Mouse (Mus musculus) heart, postnatal 4 days (tissue): Measurements from ENCODE around the gene Wnt7b. TPM values are rescaled to one million over a fixed set of nuclear protein-coding genes. Genes with fewer than 3 reads are reported as not detected.

Experiments used
- DNase-seq: peaks from one replicate; pipeline ENCODE4 v3.0.0; 2021
- total RNA-seq, 2 experiments: library from RNA; stranded (reverse); gene quantifications; 2 replicates each; pipeline ENCODE4 v1.2.3; 2021

The Wnt7b gene
- total RNA-seq, 2 experiments from 2014 or later = 0.21 to 0.27 TPM

DNA sequence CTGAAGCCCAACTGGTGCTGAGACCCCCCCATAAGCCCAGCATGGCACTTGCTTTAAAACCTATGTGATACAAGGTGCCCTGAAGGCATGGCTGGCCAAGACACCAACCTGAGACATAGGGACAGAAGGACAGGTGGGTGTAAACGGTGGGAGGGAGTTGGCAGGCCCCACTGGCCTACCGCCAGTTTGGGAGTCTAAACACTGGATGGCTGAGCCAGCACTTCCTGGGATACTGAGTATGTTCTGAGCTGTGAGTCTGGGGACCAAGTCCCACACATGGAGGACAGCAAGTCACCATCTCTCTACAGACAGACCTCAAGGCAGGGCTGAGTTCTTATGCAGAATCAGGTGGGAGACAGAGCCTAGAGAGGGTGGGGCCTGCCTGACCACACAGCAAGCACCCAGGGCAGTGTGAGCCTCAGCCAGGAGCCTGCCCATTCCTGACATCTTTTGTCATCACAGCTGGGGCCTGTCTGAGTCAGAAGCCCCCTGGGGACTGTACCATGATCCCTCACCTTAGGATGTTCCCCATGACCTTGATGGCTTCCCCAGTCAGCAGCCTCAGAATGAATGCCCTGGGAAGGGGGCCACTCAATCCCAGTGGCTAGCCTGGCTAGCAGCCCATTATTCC, 13.0 kb downstream of the Wnt7b start:
- DNase-seq = no peak

DNA sequence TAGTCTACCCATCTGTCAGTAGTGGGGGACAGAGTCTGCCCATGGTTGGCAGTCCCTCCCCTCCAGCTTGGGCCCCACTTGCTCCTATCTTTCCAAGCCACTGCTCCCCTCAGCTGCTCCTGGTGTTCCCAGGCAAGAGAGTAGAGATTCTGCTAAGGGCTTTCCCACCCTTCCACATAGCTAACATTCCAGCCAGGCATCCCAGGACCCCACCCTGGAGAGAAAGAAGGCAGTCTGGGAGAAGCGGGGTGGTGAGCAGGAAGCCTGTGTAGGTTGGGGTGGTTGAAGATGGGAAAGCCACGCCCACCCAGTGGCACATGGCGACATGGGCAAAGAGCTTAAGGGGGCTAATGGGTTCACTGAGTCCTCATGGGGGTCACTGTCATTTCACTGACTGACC, 13.9 kb downstream of the Wnt7b start:
- no peak for DNase-seq

DNA sequence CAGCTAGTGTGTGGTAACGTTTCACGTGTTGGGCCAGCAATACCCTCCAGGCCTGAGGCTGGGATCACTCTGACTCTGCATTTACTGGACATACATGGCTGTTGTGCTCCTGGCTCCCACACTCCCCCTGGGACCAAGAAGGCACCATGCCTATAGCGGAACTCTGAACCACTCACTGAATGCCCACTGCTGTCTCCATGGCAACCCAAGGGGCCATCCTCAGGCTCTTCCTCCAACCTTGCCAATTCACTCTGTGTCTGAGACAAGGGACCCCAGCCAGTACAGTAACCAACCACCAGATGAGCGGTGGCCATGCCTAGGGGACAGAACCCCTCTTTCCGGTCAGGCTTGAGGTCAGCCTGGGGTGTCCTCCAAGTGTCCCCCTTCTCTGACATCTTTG, 17.3 kb downstream of the Wnt7b start:
- no peak for DNase-seq

DNA sequence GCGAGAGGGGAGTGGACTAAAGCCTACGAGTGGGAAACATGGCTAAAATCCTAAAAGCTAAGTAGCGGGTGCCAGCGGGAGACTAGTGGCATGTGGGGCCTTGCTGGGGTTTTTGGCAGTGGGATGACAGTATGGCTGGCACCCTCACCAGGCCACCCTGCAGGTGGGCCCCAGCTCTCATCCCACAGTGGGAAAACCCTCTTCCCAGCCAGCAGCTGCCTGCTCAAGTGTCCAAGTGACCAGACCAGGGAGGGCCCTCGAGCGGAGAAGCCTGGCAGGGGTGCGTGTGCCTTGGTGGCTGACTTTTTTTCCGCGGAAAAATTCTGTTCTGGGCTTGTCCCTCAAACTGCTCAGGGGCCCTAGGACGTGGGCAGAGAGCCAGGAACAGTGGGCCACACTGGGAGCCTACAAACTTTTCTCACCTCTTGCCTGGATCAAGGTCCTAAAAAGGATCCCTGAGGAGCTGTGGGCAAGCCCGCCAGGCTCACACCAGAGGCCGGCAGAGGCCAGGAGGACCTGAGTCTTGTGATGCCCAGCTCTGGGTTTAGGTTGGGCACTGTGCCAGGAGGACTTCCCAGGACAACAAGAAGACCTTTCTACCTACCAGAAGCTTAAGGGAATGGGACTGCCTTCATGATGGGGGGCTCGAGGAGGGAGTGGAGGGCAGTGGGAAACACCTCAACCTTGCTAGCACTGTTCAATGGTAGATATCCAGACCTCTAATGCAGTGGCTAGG, 18.1 kb downstream of the Wnt7b start:
- no peak for DNase-seq

DNA sequence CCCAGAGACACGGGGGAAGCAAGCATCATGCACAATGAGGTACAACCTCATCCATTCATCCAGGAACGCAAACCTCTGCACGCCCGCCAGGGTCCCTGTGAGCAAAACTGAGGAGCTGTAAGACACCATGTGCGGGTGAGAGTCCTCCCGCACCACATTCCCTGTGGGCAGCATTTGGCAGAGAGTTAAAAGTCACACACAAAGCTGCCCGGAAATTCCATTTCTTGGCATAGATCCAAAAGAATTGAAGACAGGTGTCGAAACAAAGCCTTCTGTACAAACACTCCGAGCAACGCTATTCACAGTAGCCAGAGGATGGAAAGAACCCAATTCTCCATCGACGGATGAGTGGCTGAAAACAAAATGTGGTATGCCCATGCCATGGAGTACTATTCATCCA, 20.3 kb downstream of the Wnt7b start:
- no peak for DNase-seq

DNA sequence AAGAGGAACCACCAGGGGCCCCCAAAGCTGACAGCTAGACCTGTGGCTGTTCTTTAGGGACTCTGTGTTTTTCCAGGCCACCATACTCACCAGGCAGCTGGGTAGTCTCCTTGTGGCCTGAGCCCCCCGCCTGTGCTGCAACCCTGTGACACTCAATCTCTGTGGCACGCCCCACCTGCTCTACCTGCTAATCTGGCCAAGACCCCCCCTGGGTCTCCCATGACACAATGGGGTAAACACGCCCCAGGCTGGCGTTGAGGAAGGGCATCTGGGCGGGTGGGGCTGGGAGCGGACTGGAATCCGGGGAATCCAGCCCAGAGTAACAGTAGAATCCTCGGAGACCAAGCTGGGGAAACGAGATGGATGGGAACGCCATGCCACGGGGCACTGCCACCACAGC, 21.4 kb downstream of the Wnt7b start:
- DNase-seq = no peak

DNA sequence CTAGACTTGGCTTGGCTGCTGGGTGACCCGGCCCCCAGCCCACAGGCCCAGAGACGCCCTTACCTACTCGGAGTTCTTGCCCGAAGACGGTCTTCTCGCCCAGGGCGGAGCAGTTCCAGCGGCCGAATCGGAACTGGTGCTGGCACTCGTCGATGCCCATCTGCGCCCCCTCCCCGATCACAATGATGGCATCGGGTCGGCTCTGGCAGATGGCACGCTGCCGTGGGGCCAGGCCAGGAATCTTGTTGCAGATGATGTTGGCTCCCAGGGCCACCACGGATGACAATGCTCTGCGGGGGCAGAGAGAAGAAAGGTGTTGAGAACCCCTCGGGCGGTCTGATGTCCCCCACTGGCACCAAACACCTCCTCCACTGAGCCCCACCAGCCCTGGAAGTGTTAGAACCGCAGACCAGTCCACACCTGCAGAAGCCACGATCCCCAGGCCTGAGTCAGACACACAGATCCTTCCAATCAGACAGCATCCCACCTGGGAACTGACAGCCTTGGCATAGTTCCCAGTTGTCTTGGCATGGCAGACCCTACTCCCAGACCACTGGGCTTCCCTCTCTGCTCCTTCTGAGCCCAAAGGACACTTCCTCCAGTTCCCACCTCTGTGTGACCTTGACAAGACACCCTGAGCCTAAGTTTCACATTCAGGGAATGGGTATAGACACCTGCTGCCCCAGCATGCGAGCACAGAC, 23.3 kb downstream of the Wnt7b start:
- DNase-seq = no peak

DNA sequence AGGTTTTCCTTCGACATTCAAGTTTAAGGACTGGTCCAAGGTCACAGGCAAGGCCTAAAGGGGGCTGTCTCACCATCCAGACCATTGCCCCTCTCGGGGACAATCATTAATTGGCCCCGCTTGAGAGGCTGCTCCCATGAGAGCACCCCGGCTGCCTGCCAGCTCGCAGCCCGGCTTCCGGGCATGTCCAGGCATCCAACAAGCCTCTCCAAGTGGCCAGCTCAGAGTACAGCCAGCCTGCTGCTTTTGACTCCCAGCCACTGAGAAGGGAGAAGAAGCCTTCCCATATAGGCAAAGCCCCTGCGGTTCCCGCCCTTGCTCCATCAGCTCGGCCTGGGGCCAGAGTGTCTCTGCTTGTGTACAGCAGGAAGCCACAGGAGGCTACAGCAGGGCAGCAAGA, 26.5 kb downstream of the Wnt7b start:
- DNase-seq = peak; percentile 22

DNA sequence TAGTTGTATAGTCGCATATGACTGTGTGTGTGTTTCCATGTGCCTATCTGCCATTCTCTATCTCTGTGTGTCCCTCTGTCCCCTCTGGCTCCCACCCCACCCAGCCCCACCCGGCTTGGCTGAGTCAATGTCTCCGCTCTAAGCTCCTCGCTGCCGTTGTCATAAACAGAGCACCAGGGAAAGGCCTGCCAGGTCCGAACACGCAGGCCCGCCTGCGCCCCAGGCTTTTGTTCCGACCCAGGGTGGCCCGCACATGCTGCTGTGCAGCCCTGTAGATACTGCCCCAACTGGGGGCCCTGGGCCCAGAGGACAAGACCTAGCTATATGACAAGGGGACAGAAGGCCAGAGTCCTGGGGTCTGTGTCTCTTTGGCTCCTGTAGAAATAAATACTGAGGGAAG, 28.9 kb downstream of the Wnt7b start:
- DNase-seq = no peak

DNA sequence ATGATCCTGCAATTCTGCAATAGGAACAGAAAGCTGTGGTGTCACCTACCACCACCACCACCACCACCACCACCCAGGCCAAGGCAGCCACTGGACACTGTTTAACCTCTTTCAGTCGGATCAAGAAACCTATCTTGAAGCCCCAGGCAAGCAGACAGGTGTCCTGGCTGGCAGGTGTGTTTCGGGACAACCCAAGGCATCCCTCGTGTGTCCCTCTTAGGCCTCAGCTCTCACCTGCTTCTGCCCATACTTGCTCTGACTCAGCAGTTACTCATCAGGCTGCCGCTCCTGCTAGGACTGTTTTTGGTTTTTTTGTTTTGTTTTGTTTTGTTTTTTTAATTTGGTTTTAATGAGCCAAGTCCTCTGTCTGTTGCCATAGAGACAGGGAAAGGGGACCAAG, 35.8 kb downstream of the Wnt7b start:
- no peak for DNase-seq

DNA sequence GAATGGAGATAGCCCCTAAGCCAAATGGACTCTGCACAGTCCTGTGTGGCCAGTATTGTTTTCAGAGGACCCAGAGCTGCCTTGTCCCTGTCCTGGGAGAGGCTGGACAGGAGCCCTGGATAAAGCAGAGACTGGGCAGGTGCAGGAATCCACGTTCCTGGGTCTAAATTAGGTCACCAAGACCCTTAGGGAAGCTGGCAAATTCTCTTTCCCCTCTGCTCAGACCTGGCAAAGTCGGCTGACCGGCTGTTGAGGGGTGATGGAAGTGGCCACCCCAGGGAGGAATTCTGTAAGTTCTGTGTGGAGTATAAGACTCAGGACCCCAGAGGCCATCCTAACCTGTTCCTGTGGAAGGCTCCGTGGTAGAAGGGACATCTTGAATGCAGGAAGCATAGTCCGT, 36.9 kb downstream of the Wnt7b start:
- no peak for DNase-seq

DNA sequence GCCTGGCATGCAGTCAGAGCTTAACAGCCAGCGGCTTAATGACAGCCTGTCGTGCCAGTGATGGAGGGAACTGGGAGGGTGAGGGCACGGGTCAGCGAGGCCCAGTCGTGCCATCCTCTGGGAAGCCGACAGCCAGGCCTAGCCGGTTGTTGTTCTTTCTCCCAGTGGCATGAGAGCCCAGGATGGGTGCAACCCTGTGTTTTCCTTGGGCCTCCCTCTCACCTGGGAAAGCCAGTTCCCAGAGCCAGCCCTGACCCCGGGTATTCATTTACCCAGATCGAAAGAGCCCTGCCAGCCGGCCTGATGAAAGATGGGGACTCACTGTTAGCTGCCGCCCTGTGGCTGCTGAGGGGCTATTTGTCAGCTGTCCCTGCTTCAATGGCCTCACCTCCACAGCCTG, 44.1 kb downstream of the Wnt7b start:
- no peak for DNase-seq

DNA sequence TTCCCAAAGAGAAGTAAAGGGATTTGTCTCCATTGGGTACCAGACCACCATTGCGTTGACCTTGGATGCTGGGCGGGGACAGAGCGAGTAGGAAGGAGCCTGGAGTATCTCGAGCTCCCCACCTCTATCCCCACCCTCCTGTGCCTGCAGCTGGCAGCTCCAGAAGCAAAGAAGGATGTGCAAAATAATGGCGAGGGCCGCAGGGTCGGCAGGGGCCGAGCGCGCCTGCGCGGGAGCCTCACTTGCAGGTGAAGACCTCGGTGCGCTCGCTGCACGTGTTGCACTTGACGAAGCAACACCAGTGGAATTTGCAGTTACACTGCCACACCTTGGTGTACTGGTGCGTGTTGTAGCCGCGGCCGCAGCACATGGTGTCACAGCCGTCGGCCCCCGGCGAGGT, 45.1 kb downstream of the Wnt7b start:
- DNase-seq = no peak

DNA sequence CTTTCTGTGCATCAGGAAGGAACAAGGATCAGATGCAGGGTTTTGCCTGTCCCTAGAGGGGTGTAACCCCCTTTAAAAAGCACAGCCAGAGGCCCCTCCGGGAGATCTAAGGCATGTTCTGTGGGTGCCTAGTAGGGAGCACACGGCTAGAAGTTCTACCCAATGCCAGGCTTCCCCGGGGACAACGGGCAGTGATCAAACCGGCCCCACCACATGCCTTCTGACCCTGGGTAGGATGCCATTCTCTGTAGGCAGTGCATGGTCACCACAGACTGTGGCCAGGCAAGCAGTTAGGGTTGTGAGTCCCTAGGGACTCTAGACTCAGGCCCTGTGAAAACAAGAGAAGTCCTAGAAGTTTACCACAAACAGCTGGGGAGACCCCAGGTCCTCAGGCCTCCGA, 47.6 kb downstream of the Wnt7b start:
- no peak for DNase-seq

DNA sequence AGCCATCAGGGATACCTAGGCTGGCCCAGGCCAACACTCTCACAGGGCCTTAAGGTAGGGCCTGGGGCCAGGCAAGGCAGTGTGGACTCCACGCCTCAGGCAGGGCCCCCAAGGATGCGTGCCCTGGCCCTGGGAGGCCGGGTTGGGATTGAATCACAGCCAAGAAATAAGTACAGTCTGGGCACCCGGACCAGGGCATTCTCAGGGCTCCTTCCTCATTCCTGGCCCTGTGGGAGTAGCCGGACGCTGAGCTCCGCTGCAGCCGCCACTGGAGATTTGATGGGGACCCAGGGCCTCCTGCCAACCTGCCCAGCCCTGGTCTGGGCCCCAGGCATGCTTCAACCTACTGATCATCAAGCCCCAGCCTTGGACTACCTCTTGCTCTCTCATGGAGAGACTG, 48.1 kb downstream of the Wnt7b start:
- DNase-seq = no peak

DNA sequence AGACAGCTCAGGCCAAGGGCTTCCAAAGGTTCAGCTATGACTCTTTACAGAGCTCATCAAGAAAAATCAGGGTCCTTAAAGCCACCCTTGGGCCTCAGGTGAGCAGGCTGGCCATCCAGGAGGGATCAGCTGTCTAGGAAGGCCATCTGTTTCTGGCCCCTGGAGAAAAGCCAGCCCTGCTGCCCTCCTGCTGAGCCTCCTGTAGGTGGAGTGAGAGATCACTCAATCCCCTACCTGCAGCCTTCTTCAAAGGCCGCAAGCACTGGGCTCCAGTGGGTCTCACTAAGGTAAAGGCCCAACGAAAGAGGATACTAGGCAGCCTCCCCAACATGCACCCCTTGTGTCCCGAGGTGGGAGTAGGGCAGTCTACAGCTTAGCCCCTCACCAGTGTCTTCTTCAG, 50.2 kb downstream of the Wnt7b start:
- no peak for DNase-seq

DNA sequence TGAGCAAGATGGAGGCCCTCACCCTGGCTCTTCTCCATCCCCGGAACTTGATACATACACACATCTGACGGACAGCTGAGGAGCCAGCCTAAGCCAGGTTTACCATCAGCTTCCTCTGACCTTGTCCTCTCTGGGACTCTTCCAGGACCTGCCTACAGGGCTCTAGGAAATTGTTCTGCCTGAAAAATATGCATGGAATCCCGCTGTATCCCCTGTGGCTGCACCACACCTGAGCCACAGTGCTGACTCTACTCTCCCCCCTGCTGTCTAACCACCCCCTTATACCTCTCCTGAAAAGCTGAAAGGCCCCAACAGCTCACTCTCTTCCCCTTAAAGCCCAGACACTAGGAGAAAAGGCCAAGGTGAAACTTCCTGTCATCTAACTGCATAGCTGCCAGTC, 52.4 kb downstream of the Wnt7b start:
- no peak for DNase-seq

DNA sequence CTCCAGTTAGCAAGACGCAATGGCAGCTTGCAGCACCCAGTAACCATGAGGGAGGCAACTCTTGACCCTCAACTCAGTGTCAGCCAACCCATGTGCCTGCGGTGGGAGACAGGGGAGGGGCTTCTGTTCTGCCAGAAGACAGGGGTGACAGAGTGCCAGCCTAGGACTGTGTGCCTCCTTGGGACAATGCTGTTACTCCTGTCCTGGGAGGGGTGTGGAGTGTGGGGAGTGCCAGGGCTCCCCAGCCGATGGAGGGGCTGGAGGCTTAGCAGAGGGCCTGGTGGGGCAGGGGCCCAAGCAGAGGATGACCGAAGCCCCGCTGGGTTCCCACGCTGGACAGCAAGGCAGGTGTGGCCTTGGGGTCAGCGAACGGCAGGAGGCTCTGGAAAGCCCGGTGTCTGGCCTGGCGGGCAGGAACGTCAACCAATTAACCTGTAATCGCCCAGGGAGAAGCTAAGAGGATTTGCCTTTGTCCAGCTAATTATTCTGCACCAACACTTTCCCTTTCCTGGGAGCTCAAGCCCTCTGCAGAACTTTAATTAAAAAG, 57.8 kb downstream of the Wnt7b start:
- DNase-seq = no peak

DNA sequence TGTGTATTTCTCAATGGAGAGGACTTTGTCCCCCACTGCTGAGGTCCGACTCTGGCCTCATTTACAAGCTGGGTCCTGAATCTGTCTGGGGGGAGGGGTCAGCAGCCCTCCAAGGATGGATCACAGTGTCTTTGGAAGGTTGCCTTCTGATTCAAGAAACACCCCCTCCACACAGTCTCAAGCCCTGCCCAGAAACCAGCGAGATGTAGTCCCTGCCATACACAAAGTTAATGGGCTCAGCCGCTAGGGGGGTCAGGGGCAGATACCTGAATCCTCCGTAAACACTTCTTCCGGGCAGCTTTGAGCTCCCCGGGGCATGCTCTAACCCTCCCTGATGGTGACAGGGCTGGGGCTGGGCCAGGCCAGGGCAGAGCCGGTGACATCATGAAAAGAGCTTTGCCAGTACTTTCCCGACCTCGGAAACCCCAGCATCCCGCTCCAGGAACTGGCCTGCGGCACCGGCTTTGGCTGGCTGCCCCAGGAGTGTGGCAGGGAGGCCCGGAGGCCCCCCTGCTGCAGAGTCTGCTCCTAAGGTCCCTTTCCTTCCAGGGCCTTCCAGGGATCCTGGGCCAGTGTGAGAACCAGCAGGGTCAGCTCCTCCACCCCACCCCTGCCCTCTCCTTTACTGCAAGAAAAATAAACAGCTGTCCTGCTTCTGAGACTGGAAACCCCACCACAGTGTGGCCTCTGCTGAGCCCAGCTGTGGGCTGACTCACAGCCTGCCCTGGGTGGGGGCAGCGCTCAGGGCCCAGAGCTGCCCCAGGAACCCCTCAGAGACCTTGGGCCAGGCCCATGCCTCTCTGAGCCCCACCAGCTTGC, 58.9 kb downstream of the Wnt7b start:
- peak; percentile 80 for DNase-seq

DNA sequence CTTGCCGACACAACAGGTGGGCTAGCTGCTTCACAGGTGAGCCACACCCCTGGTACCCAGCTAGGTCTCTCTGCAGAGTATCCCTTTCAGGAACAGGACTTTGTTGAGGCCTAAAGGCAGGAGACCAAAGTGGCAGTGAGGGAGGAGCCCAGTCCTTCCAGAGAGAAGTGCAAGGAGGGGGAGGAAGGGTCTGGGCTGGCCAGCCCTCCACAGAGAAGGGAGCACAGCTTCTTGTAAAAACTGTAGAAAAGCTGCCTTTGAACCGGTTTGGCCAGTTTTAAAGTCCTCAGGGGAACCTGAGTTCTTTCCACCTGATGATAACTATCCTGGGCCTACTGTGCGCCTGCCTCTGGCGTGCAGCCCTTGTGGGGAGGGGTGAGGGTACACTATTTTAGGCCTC, 62.8 kb downstream of the Wnt7b start:
- no peak for DNase-seq

DNA sequence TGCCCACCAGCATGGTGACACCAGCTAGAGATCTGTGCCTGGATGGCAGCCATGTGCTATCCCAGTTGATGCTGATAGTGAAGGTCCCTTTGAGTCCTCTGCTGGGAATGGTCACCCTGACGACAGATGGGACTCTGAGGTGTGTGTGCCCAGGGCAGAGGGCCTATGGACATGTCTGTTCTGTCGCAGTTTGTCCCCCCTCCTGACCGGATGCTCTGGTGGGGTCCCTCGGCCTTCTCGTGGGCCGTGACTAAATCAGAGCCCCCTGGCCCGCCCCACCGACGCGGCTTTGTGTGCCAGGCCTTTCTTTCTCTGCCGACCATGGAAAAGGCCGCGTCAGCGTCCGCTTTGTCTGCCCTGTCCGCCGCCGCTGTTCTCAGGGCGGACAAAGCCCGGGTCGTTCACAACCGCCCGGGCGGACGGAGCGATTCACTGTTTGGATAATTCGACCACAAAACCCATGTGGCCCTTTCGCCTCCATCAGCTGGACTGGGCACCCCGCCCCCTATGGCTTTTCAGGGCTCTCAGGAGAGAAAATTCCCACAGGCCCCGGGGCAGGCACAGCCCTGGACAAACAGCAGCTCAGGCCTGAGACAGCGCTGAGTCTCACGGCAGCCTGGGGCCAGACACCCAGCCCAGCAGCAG, 74.8 kb downstream of the Wnt7b start:
- no peak for DNase-seq

DNA sequence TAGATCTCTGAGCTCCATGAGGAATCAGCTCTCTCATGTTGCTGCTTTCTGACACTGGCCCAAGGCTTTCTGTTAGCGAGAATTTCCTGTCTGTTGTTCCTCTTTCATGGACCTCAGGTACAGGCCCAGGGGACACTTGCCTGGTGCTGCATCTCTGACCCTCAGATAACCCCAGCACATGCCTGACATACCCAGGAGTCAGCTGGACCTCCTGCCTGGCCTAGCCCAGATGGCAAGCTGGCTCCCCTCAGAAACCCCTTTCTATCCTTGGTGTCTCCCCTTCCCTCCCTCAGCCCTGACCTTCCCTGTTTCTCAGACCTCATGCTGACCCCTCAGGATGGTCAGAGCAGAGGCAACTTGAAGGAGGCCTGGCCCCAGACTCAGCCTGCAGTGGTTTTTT, 75.6 kb downstream of the Wnt7b start:
- no peak for DNase-seq
